Mouse (Mus musculus) G1E (cell line): ENCODE measurements around the gene Gng7. TPM values are rescaled to one million over a fixed set of nuclear protein-coding genes. Genes with fewer than 3 reads are reported as not detected.

ENCODE experiments used
- ATAC-seq: 2 replicates; pipeline ENCODE4 v1.8.0; 2016; ENCODE audit warnings: mild to moderate bottlenecking; ENCODE audit not compliant: insufficient number of reproducible peaks, poor library complexity, low FRiP score, severe bottlenecking; ENCODE audit errors: extremely low read depth
- DNase-seq: peaks from one replicate; pipeline ENCODE4 v3.0.0; 2012; ENCODE audit warnings: low spot score
- H3K27me3 ChIP-seq: 2 replicates; pipeline ENCODE4 v1.6.1; 2012; ENCODE audit warnings: mild to moderate bottlenecking, low read length, inconsistent platforms; ENCODE audit not compliant: insufficient read depth
- H3K36me3 ChIP-seq: replicated peaks from 2 replicates; pipeline ENCODE3; 2012; ENCODE audit warnings: mild to moderate bottlenecking, inconsistent platforms
- H3K4me1 ChIP-seq: 2 replicates; pipeline ENCODE4 v1.6.1; 2012; ENCODE audit warnings: low read depth, low read length, inconsistent platforms, mixed read lengths; ENCODE audit not compliant: insufficient read depth
- H3K4me3 ChIP-seq: 2 replicates; pipeline ENCODE4 v1.5.1; 2012; ENCODE audit warnings: low read depth, mild to moderate bottlenecking, inconsistent platforms, low read length, moderate library complexity, mixed read lengths
- H3K9me3 ChIP-seq: replicated peaks from 2 replicates; pipeline ENCODE4 v1.6.1; 2012; ENCODE audit warnings: inconsistent platforms
- CTCF ChIP-seq: IDR thresholded peaks from 2 replicates; pipeline ENCODE4 v1.5.1; 2012; ENCODE audit warnings: low read depth, low read length, inconsistent platforms, mixed read lengths
- GATA1 ChIP-seq: IDR thresholded peaks from 2 replicates; pipeline ENCODE4 v1.6.1; 2012; ENCODE audit warnings: borderline replicate concordance, low read length, inconsistent platforms, mixed read lengths
- GATA2 ChIP-seq: IDR thresholded peaks from 2 replicates; pipeline ENCODE4 v1.6.1; 2012; ENCODE audit warnings: low read depth, low read length, inconsistent platforms, borderline replicate concordance
- POLR2AphosphoS5 ChIP-seq: IDR thresholded peaks from 2 replicates; pipeline ENCODE4 v1.6.1; 2012; ENCODE audit warnings: low read depth, low read length, inconsistent platforms; ENCODE audit not compliant: insufficient replicate concordance
- TAL1 ChIP-seq: conservative IDR thresholded peaks from 2 replicates; pipeline ENCODE4 v1.6.1; 2012; ENCODE audit warnings: low read depth, low read length, inconsistent platforms, mixed read lengths
- polyA plus RNA-seq: library from polyadenylated mRNA; stranded (reverse); fragments of >175 nt; gene quantifications from 2 replicates; pipeline ENCODE4 v1.2.3, GENCODE M21; 2012
- total RNA-seq, 2 experiments: library from RNA; stranded (forward) in 1 of 2; stranded (reverse) in 1 of 2; fragments of 200-1000 nt in 1 of 2; fragments of >200 nt in 1 of 2; fragmentation: Nextera tagmentation in 1 of 2; gene quantifications; 2 replicates each; pipeline ENCODE4 v1.2.3; 2014 to 2017

Gng7 gene
- total and polyA plus RNA-seq, 3 experiments: 0.33 to 0.90 (median 0.65) TPM

GRCm38 (mm10) chr10:80948570-80948969, 66.2 kb downstream of the Gng7 start:
- H3K4me1 ChIP-seq: peaks cover 38% of the 10 kb centered on the region
- H3K9me3 ChIP-seq: no peaks in the 10 kb centered on the region
- peak; percentile 60 for ATAC-seq
- no peak for TF ChIP-seq GATA2
- no peak for TF ChIP-seq CTCF
- TF ChIP-seq TAL1: no peak
- no peak for TF ChIP-seq GATA1
- no peak for TF ChIP-seq POLR2AphosphoS5
- H3K27me3 ChIP-seq: peaks cover 45% of the 10 kb centered on the region
- no peak for DNase-seq
- no peaks in the 10 kb centered on the region for H3K36me3 ChIP-seq
- H3K4me3 ChIP-seq: no peak overlapping the region

- TF ChIP-seq GATA2: no peak
- no peak for TF ChIP-seq CTCF
- TF ChIP-seq GATA1: no peak
- no peak for TF ChIP-seq POLR2AphosphoS5
- TF ChIP-seq TAL1: no peak
- Histone ChIP-seq H3K36me3 (no peaks in the 10 kb centered on the region), H3K4me1 (peaks cover 36% of the 10 kb centered on the region), H3K9me3 (no peaks in the 10 kb centered on the region), H3K27me3 (peaks cover 44% of the 10 kb centered on the region), H3K4me3 (no peak overlapping the region)
- ATAC-seq (no peak), DNase-seq (no peak)
These were observed 66.9 kb downstream of the Gng7 start for GRCm38 (mm10) chr10:80947802-80948201.

- peaks cover 32% of the 10 kb centered on the region for H3K4me1 ChIP-seq
- ATAC-seq: no peak
- DNase-seq: no peak
- H3K27me3 ChIP-seq: peaks cover 44% of the 10 kb centered on the region
- no peaks in the 10 kb centered on the region for H3K36me3 ChIP-seq
- TF ChIP-seq CTCF (peak; percentile 47), POLR2AphosphoS5 (no peak)
- H3K9me3 ChIP-seq: no peaks in the 10 kb centered on the region
- H3K4me3 ChIP-seq: no peak overlapping the region
These were observed 67.9 kb downstream of the Gng7 start for GRCm38 (mm10) chr10:80946684-80947437.

- Histone ChIP-seq H3K4me3 (no peak overlapping the region), H3K4me1 (peaks cover 36% of the 10 kb centered on the region), H3K36me3 (no peaks in the 10 kb centered on the region), H3K27me3 (peaks cover 57% of the 10 kb centered on the region), H3K9me3 (no peaks in the 10 kb centered on the region)
- DNase-seq: no peak
- ATAC-seq: no peak
- TF ChIP-seq POLR2AphosphoS5 (no peak), CTCF (no peak), GATA1 (no peak), GATA2 (no peak), TAL1 (no peak)
These were observed 70.5 kb downstream of the Gng7 start for GRCm38 (mm10) chr10:80944231-80944630.

- peaks cover 36% of the 10 kb centered on the region for H3K4me1 ChIP-seq
- ATAC-seq: no peak
- no peak overlapping the region for H3K4me3 ChIP-seq
- no peak for DNase-seq
- no peaks in the 10 kb centered on the region for H3K9me3 ChIP-seq
- peaks cover 62% of the 10 kb centered on the region for H3K27me3 ChIP-seq
- TF ChIP-seq CTCF: no peak
- TF ChIP-seq GATA1: no peak
- TF ChIP-seq POLR2AphosphoS5: no peak
- no peak for TF ChIP-seq TAL1
- no peak for TF ChIP-seq GATA2
- H3K36me3 ChIP-seq: no peaks in the 10 kb centered on the region
These were observed 71.0 kb downstream of the Gng7 start for GRCm38 (mm10) chr10:80943701-80944100.

- TF ChIP-seq POLR2AphosphoS5 (no peak), TAL1 (no peak), CTCF (no peak), GATA2 (no peak), GATA1 (no peak)
- Histone ChIP-seq H3K27me3 (peaks cover 69% of the 10 kb centered on the region), H3K9me3 (no peaks in the 10 kb centered on the region), H3K4me3 (no peak overlapping the region), H3K4me1 (peaks cover 32% of the 10 kb centered on the region), H3K36me3 (no peaks in the 10 kb centered on the region)
- DNase-seq (no peak), ATAC-seq (no peak)
These were observed 71.8 kb downstream of the Gng7 start for GRCm38 (mm10) chr10:80942919-80943318.
